Mouse (Mus musculus): ENCODE data around the gene 9230112D13Rik. TPM values are rescaled to one million over a fixed set of nuclear protein-coding genes. Genes with fewer than 3 reads are reported as not detected.

Gene 9230112D13Rik
- polyA plus RNA-seq, 1 experiment: not detected

GRCm38 (mm10) chr14:34540685-34541162, 18.1 kb upstream of the 9230112D13Rik start:
- H3K27me3 ChIP-seq (ENCODE audit: control insufficient read depth, insufficient read depth, low read length): no peaks in the 10 kb centered on the region
- no peak for TF ChIP-seq CTCF (IDR thresholded peaks at IDR 0.05; ENCODE audit: borderline replicate concordance, insufficient read depth, low read depth, low read length)
- no peak for TF ChIP-seq POLR2A (IDR thresholded peaks at IDR 0.05; ENCODE audit: borderline replicate concordance, insufficient read depth, low read length)
- H3K4me1 ChIP-seq (ENCODE audit: control insufficient read depth, insufficient read depth, low read length): no peaks in the 10 kb centered on the region
- 49% methylated on average over 17 of the region's 17 CpGs for WGBS
- H3K27ac ChIP-seq (ENCODE audit: insufficient read depth, low read length): no peak overlapping the region
- no peak for DNase-seq
- no peak overlapping the region for H3K4me3 ChIP-seq (replicated peaks; ENCODE audit: insufficient read depth, low read depth, low read length)

- Histone ChIP-seq H3K27ac (ENCODE audit: insufficient read depth, low read length) (no peak overlapping the region), H3K27me3 (ENCODE audit: control insufficient read depth, insufficient read depth, low read length) (no peaks in the 10 kb centered on the region), H3K4me1 (ENCODE audit: control insufficient read depth, insufficient read depth, low read length) (no peaks in the 10 kb centered on the region), H3K4me3 (replicated peaks; ENCODE audit: insufficient read depth, low read depth, low read length) (no peak overlapping the region)
- DNase-seq: no peak
- TF ChIP-seq CTCF (IDR thresholded peaks at IDR 0.05; ENCODE audit: borderline replicate concordance, insufficient read depth, low read depth, low read length) (no peak), POLR2A (IDR thresholded peaks at IDR 0.05; ENCODE audit: borderline replicate concordance, insufficient read depth, low read length) (no peak)
- WGBS: 90% methylated on average over 4 of the region's 4 CpGs
These were observed 13.3 kb upstream of the 9230112D13Rik start for GRCm38 (mm10) chr14:34535883-34536282.

GRCm38 (mm10) chr14:34533537-34533936, 10.9 kb upstream of the 9230112D13Rik start:
- H3K27ac ChIP-seq (ENCODE audit: insufficient read depth, low read length): no peak overlapping the region
- TF ChIP-seq CTCF (IDR thresholded peaks at IDR 0.05; ENCODE audit: borderline replicate concordance, insufficient read depth, low read depth, low read length) (no peak), POLR2A (IDR thresholded peaks at IDR 0.05; ENCODE audit: borderline replicate concordance, insufficient read depth, low read length) (no peak)
- DNase-seq: no peak
- no peak overlapping the region for H3K4me3 ChIP-seq (replicated peaks; ENCODE audit: insufficient read depth, low read depth, low read length)
- H3K4me1 ChIP-seq (ENCODE audit: control insufficient read depth, insufficient read depth, low read length): no peaks in the 10 kb centered on the region
- WGBS: 54% methylated on average over 5 of the region's 5 CpGs
- H3K27me3 ChIP-seq (ENCODE audit: control insufficient read depth, insufficient read depth, low read length): no peaks in the 10 kb centered on the region

- Histone ChIP-seq H3K4me3 (replicated peaks; ENCODE audit: insufficient read depth, low read depth, low read length) (no peak overlapping the region), H3K27me3 (ENCODE audit: control insufficient read depth, insufficient read depth, low read length) (no peaks in the 10 kb centered on the region), H3K4me1 (ENCODE audit: control insufficient read depth, insufficient read depth, low read length) (no peaks in the 10 kb centered on the region), H3K27ac (ENCODE audit: insufficient read depth, low read length) (no peak overlapping the region)
- WGBS: 80% methylated on average over 6 of the region's 6 CpGs
- TF ChIP-seq POLR2A (IDR thresholded peaks at IDR 0.05; ENCODE audit: borderline replicate concordance, insufficient read depth, low read length) (no peak), CTCF (IDR thresholded peaks at IDR 0.05; ENCODE audit: borderline replicate concordance, insufficient read depth, low read depth, low read length) (no peak)
- DNase-seq: no peak
These were observed 9.9 kb upstream of the 9230112D13Rik start for GRCm38 (mm10) chr14:34532536-34532935.

GRCm38 (mm10) chr14:34528804-34529203, 6.2 kb upstream of the 9230112D13Rik start:
- 44% methylated on average over 8 of the region's 8 CpGs for WGBS
- Histone ChIP-seq H3K4me1 (ENCODE audit: control insufficient read depth, insufficient read depth, low read length) (no peaks in the 10 kb centered on the region), H3K27ac (ENCODE audit: insufficient read depth, low read length) (no peak overlapping the region), H3K4me3 (replicated peaks; ENCODE audit: insufficient read depth, low read depth, low read length) (no peak overlapping the region), H3K27me3 (ENCODE audit: control insufficient read depth, insufficient read depth, low read length) (no peaks in the 10 kb centered on the region)
- no peak for TF ChIP-seq POLR2A (IDR thresholded peaks at IDR 0.05; ENCODE audit: borderline replicate concordance, insufficient read depth, low read length)
- no peak for TF ChIP-seq CTCF (IDR thresholded peaks at IDR 0.05; ENCODE audit: borderline replicate concordance, insufficient read depth, low read depth, low read length)
- no peak for DNase-seq

GRCm38 (mm10) chr14:34517959-34518544, 4.5 kb downstream of the 9230112D13Rik start:
- DNase-seq: no peak
- no peaks in the 10 kb centered on the region for H3K4me1 ChIP-seq (ENCODE audit: control insufficient read depth, insufficient read depth, low read length)
- H3K27ac ChIP-seq (ENCODE audit: insufficient read depth, low read length): no peak overlapping the region
- TF ChIP-seq CTCF (IDR thresholded peaks at IDR 0.05; ENCODE audit: borderline replicate concordance, insufficient read depth, low read depth, low read length): no peak
- TF ChIP-seq POLR2A (IDR thresholded peaks at IDR 0.05; ENCODE audit: borderline replicate concordance, insufficient read depth, low read length): no peak
- WGBS: 87% methylated on average over 8 of the region's 8 CpGs
- H3K4me3 ChIP-seq (replicated peaks; ENCODE audit: insufficient read depth, low read depth, low read length): no peak overlapping the region
- no peaks in the 10 kb centered on the region for H3K27me3 ChIP-seq (ENCODE audit: control insufficient read depth, insufficient read depth, low read length)

GRCm38 (mm10) chr14:34516960-34517577, 5.5 kb downstream of the 9230112D13Rik start:
- no peak for DNase-seq
- WGBS: 88% methylated on average over 10 of the region's 10 CpGs
- Histone ChIP-seq H3K4me3 (replicated peaks; ENCODE audit: insufficient read depth, low read depth, low read length) (no peak overlapping the region), H3K27ac (ENCODE audit: insufficient read depth, low read length) (no peak overlapping the region), H3K27me3 (ENCODE audit: control insufficient read depth, insufficient read depth, low read length) (no peaks in the 10 kb centered on the region), H3K4me1 (ENCODE audit: control insufficient read depth, insufficient read depth, low read length) (no peaks in the 10 kb centered on the region)
- TF ChIP-seq CTCF (IDR thresholded peaks at IDR 0.05; ENCODE audit: borderline replicate concordance, insufficient read depth, low read depth, low read length) (no peak), POLR2A (IDR thresholded peaks at IDR 0.05; ENCODE audit: borderline replicate concordance, insufficient read depth, low read length) (no peak)

GRCm38 (mm10) chr14:34515860-34516259, 6.7 kb downstream of the 9230112D13Rik start:
- H3K27me3 ChIP-seq (ENCODE audit: control insufficient read depth, insufficient read depth, low read length): no peaks in the 10 kb centered on the region
- H3K4me1 ChIP-seq (ENCODE audit: control insufficient read depth, insufficient read depth, low read length): no peaks in the 10 kb centered on the region
- no peak overlapping the region for H3K27ac ChIP-seq (ENCODE audit: insufficient read depth, low read length)
- no peak overlapping the region for H3K4me3 ChIP-seq (replicated peaks; ENCODE audit: insufficient read depth, low read depth, low read length)
- DNase-seq: no peak
- TF ChIP-seq CTCF (IDR thresholded peaks at IDR 0.05; ENCODE audit: borderline replicate concordance, insufficient read depth, low read depth, low read length): no peak
- TF ChIP-seq POLR2A (IDR thresholded peaks at IDR 0.05; ENCODE audit: borderline replicate concordance, insufficient read depth, low read length): no peak
- whole genome bisulfite sequencing: 87% methylated on average over 5 of the region's 5 CpGs

All from cerebellum, adult 2 months (tissue).